Mouse (Mus musculus): ENCODE measurements around the gene Krt19. TPM values are rescaled to one million over a fixed set of nuclear protein-coding genes. Genes with fewer than 3 reads are reported as not detected.

Gene Krt19
- polyA plus RNA-seq (2015; fragmentation: Nextera tagmentation; extraction: Ambion mirVana) = 1.00 and 1.2 TPM in 2 replicates

DNA sequence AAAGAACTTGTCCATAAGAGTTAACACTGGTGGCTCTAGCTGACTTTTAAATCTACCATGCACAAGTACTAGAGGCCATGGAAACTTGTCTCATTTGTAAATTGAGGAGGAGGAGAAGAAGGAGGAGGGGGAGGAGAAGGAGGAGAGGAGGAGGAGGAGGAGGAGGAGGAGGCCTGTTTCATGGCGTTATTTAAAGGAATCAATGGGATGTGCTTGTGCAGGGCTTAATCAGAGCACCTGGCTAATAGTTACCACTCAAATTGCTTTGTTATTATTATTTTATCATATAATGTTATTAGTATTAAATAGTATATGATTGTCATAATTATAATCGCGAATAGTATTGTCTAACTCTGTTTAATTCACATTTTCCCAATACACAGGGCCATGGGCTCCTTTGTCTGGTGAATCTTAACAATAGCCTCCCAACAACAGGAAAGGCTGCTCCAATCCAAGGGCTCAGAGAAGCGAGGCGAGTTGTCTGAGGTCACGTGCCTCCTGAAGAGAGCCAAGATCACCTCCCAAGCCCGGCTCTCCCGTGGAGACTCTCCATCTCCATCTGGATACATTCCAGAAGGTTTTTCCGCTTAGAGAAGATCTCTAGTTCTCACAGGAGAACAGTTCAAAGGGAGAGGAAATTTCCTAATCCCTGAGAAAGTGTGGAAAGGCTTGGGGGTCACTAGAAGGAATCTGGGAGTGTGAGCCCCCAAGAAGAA is at the start of gene Krt19:
Gene Krt19, minus strand, starts transcription at position 51 of the 716 bp plus-strand sequence.
- Histone ChIP-seq H3K4me2 (no peak within 1 kb of the TSS), H3K4me3 (no peak within 1 kb of the TSS), H3K4me1 (replicated peaks) (peaks cover 11% of the 10 kb centered on the region), H3K9ac (no peak within 1 kb of the TSS), H3K9me3 (no peaks in the 10 kb centered on the region), H3K27me3 (peaks cover 41% of the 10 kb centered on the region), H3K36me3 (no peaks in the 10 kb centered on the region), H3K27ac (no peak within 1 kb of the TSS)
- no peak for ATAC-seq (ENCODE audit: low FRiP score)
- WGBS = 40% methylated on average over 9 of the region's 9 CpGs

DNA sequence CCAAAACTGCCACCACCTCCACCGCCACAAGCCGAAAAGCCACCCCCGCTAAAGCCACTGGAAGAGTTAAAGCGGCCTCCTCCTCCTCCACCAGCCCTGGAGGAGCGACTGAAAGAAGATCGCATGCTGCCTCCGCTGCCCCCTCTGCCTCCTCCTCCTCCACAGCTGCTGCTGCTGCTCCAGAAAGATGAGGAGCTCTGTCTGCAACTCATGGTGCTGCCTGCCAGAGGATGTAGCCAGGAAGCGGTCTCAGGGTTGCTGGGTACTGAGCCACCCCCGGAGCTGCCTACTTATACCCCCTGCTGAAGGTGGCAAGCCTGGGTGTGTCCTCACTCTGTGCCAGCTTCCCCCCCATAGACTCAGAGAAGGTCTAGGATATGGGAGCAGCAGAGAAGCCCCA is 44.5 kb upstream of the Krt19 start, which contains the start of gene Krt9:
Gene Krt9, minus strand, starts transcription at position 255 of the 400 bp plus-strand sequence.
- Histone ChIP-seq H3K27ac (no peak within 1 kb of the TSS), H3K4me3 (no peak within 1 kb of the TSS), H3K4me2 (no peak within 1 kb of the TSS), H3K36me3 (no peaks in the 10 kb centered on the region), H3K9ac (no peak within 1 kb of the TSS), H3K9me3 (no peaks in the 10 kb centered on the region), H3K4me1 (replicated peaks) (0 out of 2 replicates have a peak, but pooled peaks cover 4% of the 10 kb centered on the region), H3K27me3 (no peaks in the 10 kb centered on the region)
- no peak for ATAC-seq (ENCODE audit: low FRiP score)
- 56% methylated on average over 9 of the region's 9 CpGs for WGBS

DNA sequence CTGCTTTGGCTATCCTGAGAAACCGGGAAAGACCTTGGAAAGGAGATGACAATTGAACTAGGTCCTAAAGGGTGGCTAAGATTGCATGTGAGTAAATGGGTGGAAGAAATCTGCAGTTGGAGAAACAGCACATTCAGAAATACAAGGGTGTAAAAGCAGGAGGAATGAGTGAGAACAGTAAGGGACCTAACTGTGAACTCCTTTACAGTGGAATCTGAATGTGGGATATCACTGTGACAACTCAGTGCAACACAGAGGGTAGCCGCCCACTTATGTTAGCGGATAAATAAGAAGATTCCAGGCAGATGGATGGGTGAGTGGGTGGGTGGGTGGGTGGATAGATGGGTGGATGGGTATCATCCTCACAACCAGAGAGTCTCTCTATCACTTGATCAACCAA is 43.4 kb upstream of the Krt19 start:
- no peaks in the 10 kb centered on the region for H3K9me3 ChIP-seq
- H3K27me3 ChIP-seq = no peaks in the 10 kb centered on the region
- no peak overlapping the region for H3K4me2 ChIP-seq
- 0 out of 2 replicates have a peak, but pooled peaks cover 4% of the 10 kb centered on the region for H3K4me1 ChIP-seq (replicated peaks)
- no peak overlapping the region for H3K27ac ChIP-seq
- H3K4me3 ChIP-seq = no peak overlapping the region
- H3K9ac ChIP-seq = no peak overlapping the region
- 94% methylated on average over 3 of the region's 3 CpGs for WGBS
- H3K36me3 ChIP-seq = no peaks in the 10 kb centered on the region
- no peak for ATAC-seq (ENCODE audit: low FRiP score)

DNA sequence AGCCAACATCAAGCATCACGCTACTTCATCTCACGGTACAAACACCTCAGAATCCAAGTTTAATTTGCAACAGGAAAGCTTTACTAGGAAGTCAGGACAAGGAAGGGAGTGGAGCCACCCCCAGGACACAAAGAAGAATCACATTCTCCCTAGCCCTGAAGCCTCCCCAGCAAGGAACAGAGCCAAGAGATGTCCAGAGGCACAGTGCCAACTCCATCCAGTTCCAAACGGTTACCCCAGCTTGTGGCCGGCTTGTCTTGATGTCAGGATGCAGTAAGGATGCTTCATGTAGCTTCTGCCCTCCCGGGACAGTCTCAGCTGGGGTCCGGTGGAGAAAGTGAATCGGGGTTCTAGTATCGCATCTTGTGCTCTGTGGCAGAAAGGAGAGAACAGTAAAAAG is 38.3 kb upstream of the Krt19 start:
- 87% methylated on average over 8 of the region's 8 CpGs for WGBS
- Histone ChIP-seq H3K4me2 (no peak overlapping the region), H3K9ac (no peak overlapping the region), H3K9me3 (no peaks in the 10 kb centered on the region), H3K4me3 (no peak overlapping the region), H3K4me1 (replicated peaks) (no peaks in the 10 kb centered on the region), H3K27me3 (no peaks in the 10 kb centered on the region), H3K27ac (no peak overlapping the region), H3K36me3 (no peaks in the 10 kb centered on the region)
- ATAC-seq (ENCODE audit: low FRiP score) = no peak

DNA sequence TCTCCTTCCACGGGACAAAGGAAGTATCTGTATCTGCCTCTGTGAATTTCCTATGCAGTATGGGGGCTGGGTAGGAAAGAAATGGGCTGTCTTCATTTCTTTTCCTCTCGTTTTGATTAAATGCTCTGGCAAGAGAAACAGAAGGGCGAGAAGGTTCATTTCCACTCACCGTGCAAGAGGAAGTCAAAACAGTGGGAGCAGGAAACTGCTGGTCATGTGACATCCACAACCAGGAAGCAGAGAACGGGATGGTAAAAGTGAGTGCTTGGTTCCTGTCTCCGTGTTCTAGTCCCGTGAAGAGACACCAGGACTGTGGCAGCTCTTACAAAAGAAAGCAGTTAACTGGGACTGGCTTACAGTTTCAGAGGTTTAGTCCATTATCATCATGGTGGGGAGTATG is 33.3 kb upstream of the Krt19 start:
- H3K4me2 ChIP-seq = no peak overlapping the region
- H3K4me1 ChIP-seq (replicated peaks) = no peaks in the 10 kb centered on the region
- no peak for ATAC-seq (ENCODE audit: low FRiP score)
- H3K4me3 ChIP-seq = no peak overlapping the region
- H3K9me3 ChIP-seq = no peaks in the 10 kb centered on the region
- no peaks in the 10 kb centered on the region for H3K27me3 ChIP-seq
- no peak overlapping the region for H3K27ac ChIP-seq
- no peak overlapping the region for H3K9ac ChIP-seq
- no peaks in the 10 kb centered on the region for H3K36me3 ChIP-seq
- 80% methylated on average over 7 of the region's 7 CpGs for WGBS

DNA sequence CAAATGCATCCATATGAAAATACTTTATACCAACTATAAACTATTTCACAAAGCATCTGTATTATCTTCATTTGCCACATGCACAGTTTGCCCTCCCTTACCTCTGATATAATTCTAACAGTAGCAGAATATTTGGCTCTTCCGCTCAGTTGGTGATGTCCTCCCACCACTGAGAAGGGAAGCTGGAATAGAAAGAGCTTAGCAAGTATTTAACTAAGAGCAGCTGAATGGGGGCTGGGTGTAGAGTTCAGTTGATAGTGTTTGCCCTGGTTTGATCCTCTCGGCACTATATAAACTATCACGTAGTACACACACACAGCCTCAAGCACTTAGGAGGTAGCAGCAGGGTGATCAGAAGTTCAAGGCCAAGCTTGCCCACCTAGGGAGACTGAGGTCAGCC is 30.8 kb upstream of the Krt19 start:
- Histone ChIP-seq H3K27ac (no peak overlapping the region), H3K27me3 (no peaks in the 10 kb centered on the region), H3K4me2 (no peak overlapping the region), H3K9me3 (no peaks in the 10 kb centered on the region), H3K4me1 (replicated peaks) (no peaks in the 10 kb centered on the region), H3K4me3 (no peak overlapping the region), H3K9ac (no peak overlapping the region), H3K36me3 (no peaks in the 10 kb centered on the region)
- no peak for ATAC-seq (ENCODE audit: low FRiP score)
- WGBS = 84% methylated on average over 3 of the region's 3 CpGs

DNA sequence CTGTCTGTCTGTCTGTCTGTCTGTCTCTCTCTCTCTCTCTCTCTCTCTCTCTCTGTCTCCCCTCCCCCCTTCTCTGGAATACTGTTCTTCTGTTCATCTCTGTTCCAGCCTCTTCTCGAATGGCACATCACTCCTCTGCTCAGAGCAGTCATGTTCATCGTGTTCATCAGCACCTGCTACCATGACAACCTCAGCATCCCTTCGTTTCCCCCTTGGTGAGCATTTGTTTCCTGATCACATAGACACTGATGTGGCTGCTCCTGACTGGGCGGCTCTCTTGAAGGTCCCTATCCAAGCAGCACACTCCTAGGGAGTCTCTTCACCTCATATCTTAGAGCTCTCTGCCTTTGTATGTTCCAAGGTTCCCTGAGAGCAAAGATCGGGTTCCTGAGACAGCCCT is 29.8 kb upstream of the Krt19 start:
- no peak for ATAC-seq (ENCODE audit: low FRiP score)
- Histone ChIP-seq H3K27ac (no peak overlapping the region), H3K4me3 (no peak overlapping the region), H3K9ac (no peak overlapping the region), H3K27me3 (no peaks in the 10 kb centered on the region), H3K9me3 (no peaks in the 10 kb centered on the region), H3K4me1 (replicated peaks) (no peaks in the 10 kb centered on the region), H3K36me3 (no peaks in the 10 kb centered on the region), H3K4me2 (no peak overlapping the region)
- 77% methylated on average over 5 of the region's 5 CpGs for WGBS

DNA sequence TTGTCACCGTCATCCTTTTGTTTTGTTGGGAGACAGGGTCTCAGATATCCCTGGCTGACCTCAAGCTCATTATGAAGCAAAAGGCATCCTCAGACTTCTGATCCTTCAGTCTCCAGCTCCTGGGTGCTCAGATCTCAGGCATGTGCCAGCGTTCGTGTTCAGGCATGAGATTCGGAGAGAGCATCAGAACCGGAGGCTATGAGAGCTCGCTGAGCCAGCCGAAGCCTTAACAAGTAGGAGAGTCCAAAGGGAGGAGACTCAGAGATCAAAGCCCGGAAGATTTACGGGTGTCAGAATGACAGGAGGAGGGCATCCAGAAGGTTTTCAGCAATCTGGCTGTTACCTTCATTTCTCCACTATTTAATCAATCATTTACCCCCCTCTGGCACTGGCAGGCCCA is 28.3 kb upstream of the Krt19 start:
- Histone ChIP-seq H3K4me2 (no peak overlapping the region), H3K4me1 (replicated peaks) (no peaks in the 10 kb centered on the region), H3K27me3 (no peaks in the 10 kb centered on the region), H3K9ac (no peak overlapping the region), H3K36me3 (no peaks in the 10 kb centered on the region), H3K4me3 (no peak overlapping the region), H3K9me3 (no peaks in the 10 kb centered on the region), H3K27ac (no peak overlapping the region)
- WGBS = 80% methylated on average over 9 of the region's 9 CpGs
- ATAC-seq (ENCODE audit: low FRiP score) = no peak

DNA sequence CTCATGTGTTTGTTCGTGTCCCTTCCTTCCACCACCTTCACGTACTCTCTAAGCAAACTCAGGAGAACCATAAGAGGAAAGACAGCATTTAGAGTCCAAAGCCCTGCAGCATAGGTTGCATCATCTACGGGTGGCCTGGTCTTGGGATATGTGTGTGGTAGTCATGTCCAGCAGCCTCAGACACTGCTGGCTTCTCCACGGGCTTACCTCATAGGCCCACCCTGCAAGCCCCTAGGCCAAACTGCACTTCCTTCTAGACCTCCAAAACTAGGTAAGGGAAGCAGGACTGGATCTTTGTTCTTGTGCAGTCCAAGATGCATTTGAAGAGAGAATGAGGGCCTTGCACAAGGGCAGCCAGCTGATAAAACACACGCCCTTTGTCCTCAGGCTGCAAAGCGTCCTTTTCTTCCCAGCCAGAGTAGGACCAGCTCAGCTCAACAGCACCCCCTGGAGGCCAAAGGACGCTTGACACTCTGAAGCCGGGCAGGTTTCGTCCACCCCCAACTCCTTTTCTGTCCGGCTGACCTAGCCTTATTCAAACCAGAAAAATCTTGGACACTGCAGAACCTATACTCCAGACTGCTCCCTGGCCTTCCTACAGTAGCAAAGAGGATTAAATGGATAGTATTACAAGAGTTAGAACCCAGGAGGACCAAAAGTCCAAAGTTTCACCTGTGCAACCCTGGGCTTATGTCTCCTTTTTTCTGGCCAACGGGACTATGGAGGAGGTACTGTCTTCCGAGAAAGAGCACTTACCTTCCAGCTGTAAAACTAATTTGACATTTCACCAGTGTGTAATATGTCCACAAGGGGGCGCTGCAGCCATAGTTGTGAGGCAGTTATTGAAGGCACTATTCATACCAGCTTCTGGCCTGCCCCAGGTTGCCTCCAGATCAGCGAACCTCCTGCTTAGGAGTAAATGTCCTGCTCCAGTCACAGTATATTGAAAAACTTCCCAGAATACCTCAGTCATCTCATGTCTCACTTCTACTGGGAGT is 20.6 kb upstream of the Krt19 start:
- 35% methylated on average over 14 of the region's 14 CpGs for WGBS
- no peak overlapping the region for H3K9ac ChIP-seq
- no peak for ATAC-seq (ENCODE audit: low FRiP score)

DNA sequence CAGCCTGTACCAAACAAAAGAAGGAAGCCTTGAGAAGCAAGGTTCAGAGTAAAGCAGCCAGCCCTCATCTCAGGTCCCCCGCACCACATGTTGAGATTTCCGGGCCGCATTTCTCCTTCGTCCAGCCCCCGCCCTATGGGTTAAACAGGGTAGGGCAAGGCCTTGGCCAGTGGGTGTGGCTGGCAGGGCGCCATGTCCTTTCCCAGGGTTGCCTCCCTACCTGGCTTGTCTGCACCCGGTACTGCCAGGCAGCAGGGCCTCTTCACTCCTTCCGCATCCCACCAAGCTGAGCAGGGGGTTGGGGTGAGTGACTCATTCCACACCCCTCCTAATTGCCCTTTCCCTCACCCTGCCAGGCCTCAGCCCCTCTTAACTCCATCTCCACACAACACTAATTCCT is 19.6 kb upstream of the Krt19 start:
- 79% methylated on average over 8 of the region's 8 CpGs for WGBS
- H3K27me3 ChIP-seq = no peaks in the 10 kb centered on the region
- H3K9me3 ChIP-seq = no peaks in the 10 kb centered on the region
- H3K4me3 ChIP-seq = no peak overlapping the region
- no peaks in the 10 kb centered on the region for H3K36me3 ChIP-seq
- no peak overlapping the region for H3K4me2 ChIP-seq
- peaks cover 6% of the 10 kb centered on the region for H3K4me1 ChIP-seq (replicated peaks)
- ATAC-seq (ENCODE audit: low FRiP score) = no peak
- no peak overlapping the region for H3K9ac ChIP-seq
- H3K27ac ChIP-seq = no peak overlapping the region

More for the DNA sequence above, 20.6 kb upstream of the Krt19 start:
- Histone ChIP-seq H3K27ac (no peak overlapping the region), H3K9me3 (no peaks in the 10 kb centered on the region), H3K36me3 (no peaks in the 10 kb centered on the region), H3K4me1 (replicated peaks) (peaks cover 6% of the 10 kb centered on the region), H3K27me3 (no peaks in the 10 kb centered on the region), H3K4me2 (no peak overlapping the region), H3K4me3 (no peak overlapping the region)

DNA sequence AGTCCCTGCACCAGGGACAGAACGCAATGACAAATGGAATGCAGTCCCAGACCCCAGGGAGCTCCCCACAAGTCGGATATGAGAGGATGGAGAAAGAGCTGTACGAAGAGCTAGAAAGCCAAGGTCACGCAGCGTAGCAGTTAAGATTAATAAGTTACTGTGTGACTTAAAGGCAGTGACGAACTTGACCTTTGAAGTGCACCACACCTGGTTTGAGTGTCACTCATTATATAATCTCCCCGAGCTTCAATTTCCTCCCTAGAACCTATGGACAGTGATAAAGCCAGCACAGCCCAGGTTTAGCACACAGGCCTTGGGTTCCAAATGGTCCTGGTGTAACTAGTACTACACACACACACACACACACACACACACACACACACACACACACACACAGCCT is 15.9 kb upstream of the Krt19 start:
- Histone ChIP-seq H3K27ac (no peak overlapping the region), H3K4me2 (no peak overlapping the region), H3K9me3 (no peaks in the 10 kb centered on the region), H3K36me3 (no peaks in the 10 kb centered on the region), H3K9ac (no peak overlapping the region), H3K27me3 (no peaks in the 10 kb centered on the region), H3K4me1 (replicated peaks) (peaks cover 6% of the 10 kb centered on the region), H3K4me3 (no peak overlapping the region)
- ATAC-seq (ENCODE audit: low FRiP score) = no peak
- 61% methylated on average over 7 of the region's 7 CpGs for WGBS

DNA sequence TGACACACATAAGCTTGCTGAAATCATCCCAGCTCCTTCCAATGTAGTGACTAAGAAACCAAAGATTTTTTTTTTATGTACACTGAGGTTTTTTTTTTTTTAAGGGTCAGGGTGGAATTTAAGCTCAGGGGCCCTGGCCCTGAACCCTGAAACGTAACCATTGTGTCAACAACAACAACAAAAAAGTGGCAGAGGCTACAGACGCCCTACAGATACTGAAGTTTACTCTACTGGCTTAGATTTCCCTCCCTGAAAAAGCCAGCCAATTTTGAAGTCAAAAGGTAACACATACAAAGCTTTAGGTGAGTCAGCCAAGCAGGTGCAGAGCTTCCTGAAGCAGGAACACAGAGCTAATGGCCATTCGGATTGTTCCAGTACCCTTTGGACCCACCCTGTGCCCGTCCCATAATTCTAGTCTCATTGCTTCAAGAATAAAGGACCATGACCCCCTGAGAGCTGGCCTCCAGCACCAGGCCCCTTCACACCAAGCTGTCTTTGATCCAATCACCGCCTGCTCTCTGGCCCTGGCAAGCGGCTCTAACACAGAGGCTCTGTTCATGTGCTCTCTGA is 9.5 kb upstream of the Krt19 start:
- Histone ChIP-seq H3K9ac (no peak overlapping the region), H3K9me3 (no peaks in the 10 kb centered on the region), H3K4me1 (replicated peaks) (no peaks in the 10 kb centered on the region), H3K27me3 (no peaks in the 10 kb centered on the region), H3K27ac (no peak overlapping the region), H3K4me3 (no peak overlapping the region), H3K4me2 (no peak overlapping the region), H3K36me3 (no peaks in the 10 kb centered on the region)
- no peak for ATAC-seq (ENCODE audit: low FRiP score)
- 72% methylated on average over 6 of the region's 6 CpGs for WGBS
